ENCODE assay signal across 19 mouse cellular contexts in genomic region chr14:31399271-31399670, GRCm38 (mm10). TPM values are rescaled to one million over a fixed set of nuclear protein-coding genes. Genes with fewer than 3 reads are reported as not detected.
DNase-seq lines count a peak whose midpoint lies in the region; ATAC-seq and TF ChIP-seq lines count a peak whose summit lies in the region.
"Had no signal": no experiment of that assay in that cellular context is flagged by ENCODE, and none has a peak within 500 bp of the region (broad histone marks: within the 10 kb centered on the region; RNA-seq: fewer than 3 reads in every experiment).

No protein-coding gene starts in this region.

- no peak for ATAC-seq in neural tube, embryonic 13.5 days (ENCODE audit: low read depth)
- ATAC-seq: intestine, embryonic 15.5 days had no signal

- in situ Hi-C loops in CH12.LX (cut with MboI; ENCODE audit: low pct_ligation_motif_present, low pct_unique_long_range_greater_than_20kb, low sequenced_read_pairs) = no loop called here

- H3K27ac ChIP-seq in neural tube, embryonic 13.5 days (replicated peaks) = peak overlapping the region; percentile 71; the same call in 1 of the 2 replicates
- peak overlapping the region; percentile 76 for H3K27ac ChIP-seq in CH12.LX (ENCODE audit: insufficient read depth, low read depth)
- H3K27ac ChIP-seq in limb, embryonic 10.5 days = peak overlapping the region; percentile 17; the same call in 1 of the 2 replicates
- H3K27ac ChIP-seq: intestine, embryonic 15.5 days; limb, embryonic 15.5 days; liver, embryonic 15.5 days; stomach, embryonic 15.5 days had no signal

- TF ChIP-seq EP300 in CH12.LX (IDR thresholded peaks at IDR 0.05; ENCODE audit: low read length) = no peak

- no peak for TF ChIP-seq RAD21 in CH12.LX (IDR thresholded peaks at IDR 0.05; ENCODE audit: low read depth, low read length)

- no peak overlapping the region for H3K4me2 ChIP-seq in neural tube, embryonic 13.5 days
- no peak overlapping the region for H3K4me2 ChIP-seq in CH12.LX (ENCODE audit: insufficient read depth, low read depth, poor library complexity, severe bottlenecking)
- H3K4me2 ChIP-seq: intestine, embryonic 15.5 days; limb, embryonic 15.5 days; liver, embryonic 15.5 days; stomach, embryonic 15.5 days had no signal

- TF ChIP-seq CTCF in CH12.LX (conservative IDR thresholded peaks at IDR 0.05 in 1 of 2, IDR thresholded peaks at IDR 0.05 in 1 of 2; ENCODE audit: low read depth in 2 of 2, low read length in 2 of 2) = no peak

- no peak overlapping the region for H3K4me3 ChIP-seq in neural tube, embryonic 13.5 days
- H3K4me3 ChIP-seq in CH12.LX (replicated peaks in 1 of 3; ENCODE audit: low read depth in 2 of 3, low read length in 2 of 3, poor library complexity in 1 of 3) = no peak overlapping the region
- H3K4me3 ChIP-seq in limb, embryonic 10.5 days = no peak overlapping the region
- H3K4me3 ChIP-seq: intestine, embryonic 15.5 days; limb, embryonic 15.5 days; liver, embryonic 15.5 days; stomach, embryonic 15.5 days had no signal

- TF ChIP-seq POLR2A in CH12.LX (IDR thresholded peaks at IDR 0.05; ENCODE audit: low read depth, low read length) = no peak

- H3K9ac ChIP-seq in neural tube, embryonic 13.5 days = no peak overlapping the region
- H3K9ac ChIP-seq in CH12.LX (ENCODE audit: insufficient read depth, low read depth) = no peak overlapping the region
- H3K9ac ChIP-seq: intestine, embryonic 15.5 days; limb, embryonic 15.5 days; liver, embryonic 15.5 days; stomach, embryonic 15.5 days had no signal

- H3K4me1 ChIP-seq in neural tube, embryonic 13.5 days (replicated peaks) = peaks cover 44% of the 10 kb centered on the region
- H3K4me1 ChIP-seq in CH12.LX (ENCODE audit: control insufficient read depth in 1 of 2, insufficient read depth in 2 of 2) = peaks cover 49 to 92% of the 10 kb centered on the region in 2 experiments
- H3K4me1 ChIP-seq in limb, embryonic 10.5 days = peaks cover 36% of the 10 kb centered on the region

- H3K79me2 ChIP-seq in CH12.LX (replicated peaks; ENCODE audit: control insufficient read depth, extremely low read depth, insufficient read depth, poor library complexity, severe bottlenecking) = peaks cover 38% of the 10 kb centered on the region

- H3K36me3 ChIP-seq in neural tube, embryonic 13.5 days = peaks cover 17% of the 10 kb centered on the region
- H3K36me3 ChIP-seq in CH12.LX (replicated peaks in 1 of 2; ENCODE audit: control insufficient read depth in 1 of 2, insufficient read depth in 1 of 2, low read length in 1 of 2) = peaks cover 46 to 98% of the 10 kb centered on the region in 2 experiments
- H3K36me3 ChIP-seq in limb, embryonic 10.5 days = peaks cover 90% of the 10 kb centered on the region
- H3K36me3 ChIP-seq: intestine, embryonic 15.5 days; stomach, embryonic 15.5 days had no signal

- H3K9me3 ChIP-seq in neural tube, embryonic 13.5 days = no peaks in the 10 kb centered on the region
- peaks cover 16% of the 10 kb centered on the region for H3K9me3 ChIP-seq in CH12.LX (replicated peaks; ENCODE audit: low read length)
- H3K9me3 ChIP-seq in limb, embryonic 10.5 days (replicated peaks) = no peaks in the 10 kb centered on the region
- H3K9me3 ChIP-seq: intestine, embryonic 15.5 days; limb, embryonic 15.5 days; stomach, embryonic 15.5 days had no signal

- H3K27me3 ChIP-seq in neural tube, embryonic 13.5 days = no peaks in the 10 kb centered on the region
- no peaks in the 10 kb centered on the region for H3K27me3 ChIP-seq in CH12.LX (replicated peaks)
- H3K27me3 ChIP-seq in limb, embryonic 10.5 days (ENCODE audit: low read depth, poor library complexity, severe bottlenecking) = no peaks in the 10 kb centered on the region
- H3K27me3 ChIP-seq: intestine, embryonic 15.5 days; limb, embryonic 15.5 days; liver, embryonic 15.5 days; stomach, embryonic 15.5 days had no signal

- intact Hi-C loops in heart, postnatal 14 days (cut with DNase I) = no loop called here

- 85% methylated on average over 3 of the region's 3 CpGs for WGBS in neural tube, embryonic 13.5 days
- WGBS in limb, embryonic 10.5 days = 81% methylated on average over 3 of the region's 3 CpGs

- DNase-seq in neural tube, embryonic 10.5 days (ENCODE audit: extremely low spot score, low spot score) = no peak
- DNase-seq in CH12.LX (ENCODE audit: extremely low read depth) = no peak
- no peak for DNase-seq in limb, embryonic 10.5 days (ENCODE audit: low spot score)
- DNase-seq in thymus, postnatal 25 days = peak; percentile 24
- DNase-seq in lung, postnatal 36 days = no peak
- no peak for DNase-seq in heart, postnatal 14 days
- no peak for DNase-seq in left cerebral cortex, adult 18-20 months (ENCODE audit: low spot score in 2 of 2)
- DNase-seq: adrenal gland, postnatal 36 days; cerebellum, adult 18-20 months; cerebellum, postnatal 36 days; gastrocnemius, postnatal 14 days; kidney, adult 9 months; kidney, postnatal 25 days; midbrain, embryonic 14.5 days had no signal

- dilution Hi-C loops in CH12.LX (cut with MboI; ENCODE audit: extremely low pct_ligation_motif_present, extremely low pct_unique_long_range_greater_than_20kb, low sequenced_read_pairs) = no loop called here

TF ChIP-seq in CH12.LX, 34 proteins besides CTCF, POLR2A, EP300 and RAD21:
- TF ChIP-seq BHLHE40 (IDR thresholded peaks at IDR 0.05; ENCODE audit: low read depth, low read length) = no peak

RNA-seq across cellular contexts. Expression of gene Sh3bp5, which starts 36.6 kb away (rescaled TPM):
- polyA plus RNA-seq in neural tube, embryonic 13.5 days (2015; fragmentation: Nextera tagmentation; extraction: Ambion mirVana) = 134 and 139 TPM in 2 replicates
- 50.2 and 64.6 TPM in 2 replicates for total RNA-seq in CH12.LX (2012; rRNA removed)
- 53.0 and 57.4 TPM in 2 replicates for total RNA-seq in CH12.LX (2014; rRNA removed)
- 158 and 164 TPM in 2 replicates for polyA plus RNA-seq in CH12.LX (2012; ENCODE audit: insufficient read length, low read depth)
- polyA plus RNA-seq in limb, embryonic 10.5 days (2016; fragmentation: Nextera tagmentation; extraction: Ambion mirVana) = 43.0 and 47.9 TPM in 2 replicates
- 10 to 100 TPM; 44.4 to 47.3 TPM for total RNA-seq in heart, postnatal 14 days (2021)
- 10 to 100 TPM; 61.4 to 68.3 TPM for total RNA-seq in left cerebral cortex, adult 18-20 months (2021)

Comparison
In these comparisons a context has a peak if more than half of its experiments do, and no peak if none do; other contexts are left out.
1. H3K27ac ChIP-seq: peak in every context shown above with its lines; median percentile 76 in CH12.LX; 71 in neural tube, embryonic 13.5 days; 17 in limb, embryonic 10.5 days.